Mouse (Mus musculus): ENCODE measurements around the gene Mt3.

DNA sequence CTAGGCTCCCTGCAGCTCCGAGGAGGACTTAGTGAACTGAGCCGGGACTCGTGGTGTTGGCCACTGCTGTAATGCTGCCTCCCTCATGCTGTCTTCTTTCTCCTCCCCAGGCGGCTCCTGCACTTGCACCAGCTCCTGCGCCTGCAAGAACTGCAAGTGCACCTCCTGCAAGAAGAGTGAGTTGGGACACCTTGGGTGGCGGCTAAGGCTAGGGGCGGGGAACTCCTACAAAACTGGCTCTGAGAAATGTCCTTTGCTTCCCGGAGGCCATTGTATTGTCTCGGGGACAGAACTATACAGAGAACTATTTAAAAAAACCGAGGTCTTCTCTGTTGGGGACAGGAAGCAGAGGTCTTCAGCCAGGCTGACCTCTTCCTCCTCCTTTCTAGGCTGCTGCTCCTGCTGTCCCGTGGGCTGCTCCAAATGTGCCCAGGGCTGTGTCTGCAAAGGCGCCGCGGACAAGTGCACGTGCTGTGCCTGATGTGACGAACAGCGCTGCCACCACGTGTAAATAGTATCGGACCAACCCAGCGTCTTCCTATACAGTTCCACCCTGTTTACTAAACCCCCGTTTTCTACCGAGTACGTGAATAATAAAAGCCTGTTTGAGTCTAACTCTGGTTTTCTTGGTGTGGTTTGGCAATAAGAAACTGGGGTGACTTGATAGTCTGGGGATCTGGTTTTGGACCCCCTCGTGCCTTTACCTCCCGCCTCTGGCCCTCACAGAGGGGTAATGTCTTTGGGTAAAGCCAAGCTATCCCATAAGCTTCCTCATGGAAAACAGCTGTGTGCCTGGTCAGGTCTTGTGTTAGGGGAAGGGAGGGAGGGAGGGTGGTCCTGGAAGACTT, 27.5 kb downstream of the Mt3 start:
- TF ChIP-seq POLR2A (IDR thresholded peaks at IDR 0.05; ENCODE audit: borderline replicate concordance, extremely low read depth, low read depth, low read length) (peak; percentile 27; the same call in 1 of the 2 replicates), CTCF (IDR thresholded peaks at IDR 0.05; ENCODE audit: insufficient read depth, low read length) (no peak)

All from lung, adult 2 months (tissue).